Mouse (Mus musculus) neural tube, embryonic 13.5 days (tissue): ENCODE data around the gene Gm42417. TPM values are rescaled to one million over a fixed set of nuclear protein-coding genes. Genes with fewer than 3 reads are reported as not detected.

Source experiments
- ATAC-seq: fragments of 200-750 bp; cut with Nextera tagmentation; 2 replicates; pipeline ENCODE4 v1.8.0; 2017; ENCODE audit warnings: low read depth, mild to moderate bottlenecking, moderate TSS enrichment, moderate library complexity
- H3K27ac ChIP-seq: fragments of 300-500 bp; sonication (generic); replicated peaks from 2 replicates; pipeline ENCODE4 v1.5.1; 2015; ENCODE audit warnings: moderate library complexity, mild to moderate bottlenecking, inconsistent platforms
- H3K27me3 ChIP-seq: fragments of 300-500 bp; sonication (generic); 2 replicates; pipeline ENCODE4 v1.6.1; 2015; ENCODE audit warnings: mild to moderate bottlenecking, inconsistent platforms
- H3K36me3 ChIP-seq: fragments of 300-500 bp; sonication (generic); 2 replicates; pipeline ENCODE4 v1.6.1; 2015; ENCODE audit warnings: mild to moderate bottlenecking, inconsistent platforms
- H3K4me1 ChIP-seq: fragments of 300-500 bp; sonication (generic); replicated peaks from 2 replicates; pipeline ENCODE4 v1.6.1; 2015; ENCODE audit warnings: inconsistent platforms
- H3K4me2 ChIP-seq: fragments of 300-500 bp; sonication (generic); 2 replicates; pipeline ENCODE4 v1.6.1; 2015; ENCODE audit warnings: inconsistent platforms, mild to moderate bottlenecking, moderate library complexity
- H3K4me3 ChIP-seq: fragments of 300-500 bp; sonication (generic); 2 replicates; pipeline ENCODE4 v1.5.1; 2015; ENCODE audit warnings: mild to moderate bottlenecking, inconsistent platforms
- H3K9ac ChIP-seq: fragments of 300-500 bp; sonication (generic); 2 replicates; pipeline ENCODE4 v1.6.1; 2015; ENCODE audit warnings: moderate library complexity, mild to moderate bottlenecking, inconsistent platforms
- H3K9me3 ChIP-seq: fragments of 300-500 bp; sonication (generic); 2 replicates; pipeline ENCODE4 v1.6.1; 2016; ENCODE audit warnings: inconsistent platforms
- WGBS: fragments of 180-500 bp; shearing (Covaris S2); methylation state at CpG from one replicate; pipeline ENCODE4 v1.1.7; 2015; 5-methylcytosine and 5-hydroxymethylcytosine counted together
- polyA plus RNA-seq: library from polyadenylated mRNA; unstranded; fragments of >200 nt; fragmentation: Nextera tagmentation; extraction: Ambion mirVana; gene quantifications from 2 replicates; pipeline ENCODE4 v1.2.1, GENCODE M21; 2015

Gm42417 gene
- polyA plus RNA-seq, 1 experiment from 2014 or later: 0.32 TPM

GRCm38 (mm10) chr1:36562388-36562787, 23.2 kb upstream of the Gm42417 start:
- H3K4me1 ChIP-seq: peaks cover 22% of the 10 kb centered on the region
- H3K27me3 ChIP-seq: no peaks in the 10 kb centered on the region
- ATAC-seq: no peak
- H3K27ac ChIP-seq: no peak overlapping the region
- H3K4me2 ChIP-seq: no peak overlapping the region
- H3K36me3 ChIP-seq: no peaks in the 10 kb centered on the region
- 72% methylated on average over 4 of the region's 4 CpGs for WGBS
- H3K9ac ChIP-seq: no peak overlapping the region
- H3K9me3 ChIP-seq: no peaks in the 10 kb centered on the region
- H3K4me3 ChIP-seq: no peak overlapping the region

DNA sequence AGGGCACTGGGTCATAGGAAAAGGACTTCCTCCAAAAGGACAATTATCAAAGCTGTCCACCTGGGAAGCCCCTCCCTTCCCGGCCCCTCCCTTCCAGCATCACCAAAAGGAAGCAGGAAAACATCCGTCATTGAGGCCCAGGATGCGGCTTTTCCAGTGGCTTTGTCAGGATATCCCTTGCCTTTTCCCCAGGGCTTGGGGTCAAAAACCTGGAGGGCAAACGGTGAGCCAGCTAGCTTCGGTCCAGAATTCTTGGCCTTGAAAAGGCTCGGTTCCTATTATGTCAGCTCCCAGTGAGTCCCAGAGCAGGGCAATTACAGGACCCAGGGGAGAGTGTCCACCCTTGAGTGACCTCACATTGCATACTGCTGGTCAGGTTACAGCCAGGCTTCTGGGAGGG, 21.7 kb upstream of the Gm42417 start:
- WGBS: 39% methylated on average over 6 of the region's 6 CpGs
- Histone ChIP-seq H3K27me3 (no peaks in the 10 kb centered on the region), H3K9ac (no peak overlapping the region), H3K4me2 (no peak overlapping the region), H3K36me3 (no peaks in the 10 kb centered on the region), H3K4me3 (no peak overlapping the region), H3K4me1 (peaks cover 18% of the 10 kb centered on the region), H3K27ac (no peak overlapping the region), H3K9me3 (no peaks in the 10 kb centered on the region)
- no peak for ATAC-seq

DNA sequence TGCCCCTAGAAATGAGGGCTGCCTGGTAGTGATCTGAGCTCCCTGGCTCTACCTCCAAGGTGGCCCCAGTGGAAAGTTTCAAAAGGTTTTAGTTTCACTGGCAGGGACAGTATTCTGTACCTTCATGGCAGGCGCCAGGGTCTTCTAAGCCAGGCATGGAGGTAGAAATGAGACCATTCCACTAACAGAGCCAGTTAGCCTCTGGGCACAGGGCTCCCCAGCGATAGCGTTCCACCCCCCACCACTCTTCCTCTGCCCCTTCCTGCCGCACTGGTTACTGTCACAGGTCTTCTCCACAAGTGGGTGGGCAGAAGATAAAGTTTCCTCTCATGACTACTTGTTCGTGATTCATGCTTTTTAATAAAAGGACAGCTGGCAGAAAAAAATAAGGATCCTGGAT, 20.7 kb upstream of the Gm42417 start:
- H3K4me3 ChIP-seq: no peak overlapping the region
- no peaks in the 10 kb centered on the region for H3K27me3 ChIP-seq
- no peak overlapping the region for H3K9ac ChIP-seq
- 76% methylated on average over 5 of the region's 5 CpGs for WGBS
- peaks cover 4% of the 10 kb centered on the region; the same call in 1 of the 2 replicates for H3K36me3 ChIP-seq
- no peak for ATAC-seq
- peaks cover 28% of the 10 kb centered on the region for H3K4me1 ChIP-seq
- no peaks in the 10 kb centered on the region for H3K9me3 ChIP-seq
- H3K4me2 ChIP-seq: no peak overlapping the region
- H3K27ac ChIP-seq: no peak overlapping the region

DNA sequence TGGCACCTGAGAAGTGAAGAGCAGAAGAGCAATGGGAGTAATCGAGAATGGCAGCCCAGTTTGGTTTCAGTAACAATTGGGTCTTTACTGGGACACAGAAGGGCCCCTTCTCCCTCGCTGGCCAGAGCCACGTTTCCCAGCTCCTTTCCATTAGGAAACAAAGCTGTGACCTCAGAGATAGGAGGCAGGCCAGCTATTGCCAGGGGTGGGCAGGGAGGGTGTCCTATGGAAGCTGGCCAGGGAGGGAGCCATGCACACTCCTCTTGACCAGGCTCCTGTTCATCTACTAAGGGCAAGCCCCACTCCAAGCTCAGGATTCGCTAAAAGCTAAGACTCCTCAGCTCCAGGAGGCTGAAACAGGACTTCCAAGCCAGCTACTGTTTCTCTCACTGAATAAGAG, 20.0 kb upstream of the Gm42417 start:
- ATAC-seq: no peak
- Histone ChIP-seq H3K27ac (peak overlapping the region; percentile 99; the same call in 1 of the 2 replicates), H3K4me1 (peaks cover 35% of the 10 kb centered on the region), H3K9ac (peak overlapping the region; percentile 99), H3K36me3 (peaks cover 10% of the 10 kb centered on the region), H3K4me3 (peak overlapping the region; percentile 95), H3K9me3 (no peaks in the 10 kb centered on the region), H3K4me2 (peak overlapping the region; percentile 95), H3K27me3 (no peaks in the 10 kb centered on the region)
- WGBS: 10% methylated on average over 4 of the region's 4 CpGs

DNA sequence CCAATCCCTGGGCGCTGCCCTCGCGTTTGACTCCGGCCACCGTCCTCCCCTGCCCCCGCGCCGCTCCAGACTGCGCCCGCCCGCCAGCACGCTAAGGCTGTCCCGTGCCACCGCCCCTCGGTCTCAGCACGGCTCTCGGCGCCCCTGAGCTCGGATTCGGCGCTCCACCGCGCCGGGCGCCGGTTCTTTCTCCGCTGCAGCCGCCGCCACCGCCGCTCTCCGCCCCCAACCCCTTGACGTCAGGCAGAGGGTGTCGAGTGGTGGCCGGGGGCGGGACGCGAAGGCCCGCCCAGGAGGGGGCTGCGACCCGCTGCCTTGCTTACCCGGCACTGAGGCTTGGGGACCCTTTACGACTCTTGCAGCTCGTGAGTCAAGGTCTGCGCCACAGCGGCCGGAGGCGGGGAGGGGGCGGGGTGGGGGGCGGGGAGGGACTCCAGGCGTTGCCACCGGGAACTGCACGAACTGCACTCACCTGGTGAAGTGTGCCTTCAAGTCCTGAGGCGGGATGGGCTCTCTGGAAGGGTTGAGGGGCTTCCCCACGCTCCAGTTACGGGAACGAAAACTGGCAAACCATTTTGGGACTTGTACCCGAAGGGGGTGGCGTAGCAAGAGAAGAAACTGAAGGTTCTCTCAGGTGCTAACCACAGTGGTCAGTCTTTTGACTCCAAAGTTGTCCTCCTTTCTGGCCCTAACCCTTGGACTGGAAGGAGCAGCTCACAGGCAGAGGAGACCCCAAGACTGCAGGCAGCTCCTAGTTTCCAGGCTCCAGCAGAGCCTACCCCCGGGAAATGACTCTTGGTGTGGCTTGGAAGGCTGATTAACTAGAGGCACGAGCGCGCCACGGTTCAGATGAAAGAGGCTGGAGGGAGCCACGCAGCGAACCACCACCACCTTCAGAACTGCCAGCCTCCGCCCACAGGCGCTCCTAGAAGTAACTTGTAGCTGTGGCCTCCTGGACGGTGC, 19.1 kb upstream of the Gm42417 start, which contains the start of gene Sema4c:
TSS of gene Sema4c (minus strand) at position 319 of the 963 bp plus-strand sequence.
- peak within 1 kb of the TSS; percentile 99 for H3K9ac ChIP-seq
- H3K9me3 ChIP-seq: no peaks in the 10 kb centered on the region
- peak within 1 kb of the TSS; percentile 99 for H3K27ac ChIP-seq
- H3K4me1 ChIP-seq: peaks cover 44% of the 10 kb centered on the region
- peak within 1 kb of the TSS; percentile 95 for H3K4me3 ChIP-seq
- peak within 1 kb of the TSS; percentile 95 for H3K4me2 ChIP-seq
- ATAC-seq: peak; percentile 55
- H3K27me3 ChIP-seq: no peaks in the 10 kb centered on the region
- WGBS: under 1% methylated on average over 69 of the region's 69 CpGs
- H3K36me3 ChIP-seq: peaks cover 20% of the 10 kb centered on the region

DNA sequence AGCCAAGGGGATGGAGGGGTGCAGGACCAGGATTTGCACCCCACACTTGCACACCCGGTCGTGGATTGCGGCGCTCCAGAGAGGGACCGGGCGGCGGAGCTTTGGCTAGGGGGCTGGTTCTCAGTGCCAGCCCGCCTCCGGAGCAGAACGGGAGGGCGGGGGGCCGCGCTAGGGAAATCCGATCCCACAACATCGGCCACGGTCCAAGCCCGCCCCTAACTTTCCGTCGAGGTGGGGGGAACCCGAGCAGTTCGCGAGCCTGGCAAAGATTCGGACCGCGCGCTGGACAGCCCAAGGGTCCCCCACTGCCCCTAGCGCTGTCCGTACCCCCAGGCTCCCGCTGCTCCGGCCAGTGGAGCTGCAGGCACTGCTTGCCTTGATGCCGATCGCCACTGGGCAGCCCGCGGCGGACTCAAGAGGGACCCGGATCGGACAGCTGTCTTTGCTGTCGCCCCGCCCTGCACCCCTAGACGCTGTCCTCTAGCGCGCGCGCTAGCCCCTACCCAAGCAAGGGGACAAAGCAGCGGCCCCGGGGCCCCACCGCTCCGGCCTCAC, 18.3 kb upstream of the Gm42417 start:
- Histone ChIP-seq H3K27me3 (no peaks in the 10 kb centered on the region), H3K36me3 (peaks cover 27% of the 10 kb centered on the region), H3K9me3 (no peaks in the 10 kb centered on the region), H3K4me1 (peaks cover 44% of the 10 kb centered on the region), H3K9ac (peak overlapping the region; percentile 99), H3K4me3 (peak overlapping the region; percentile 95), H3K4me2 (peak overlapping the region; percentile 95), H3K27ac (peak overlapping the region; percentile 99)
- ATAC-seq: peak; percentile 69
- WGBS: under 1% methylated on average over 48 of the region's 48 CpGs

- H3K27ac ChIP-seq: peak overlapping the region; percentile 99
- H3K9ac ChIP-seq: peak overlapping the region; percentile 99
- peaks cover 35% of the 10 kb centered on the region for H3K36me3 ChIP-seq
- no peaks in the 10 kb centered on the region for H3K9me3 ChIP-seq
- H3K4me3 ChIP-seq: peak overlapping the region; percentile 95
- WGBS: under 1% methylated on average over 52 of the region's 52 CpGs
- H3K4me1 ChIP-seq: peaks cover 44% of the 10 kb centered on the region
- H3K27me3 ChIP-seq: no peaks in the 10 kb centered on the region
- peak; percentile 83 for ATAC-seq
- peak overlapping the region; percentile 95 for H3K4me2 ChIP-seq
Measured at GRCm38 (mm10) chr1:36556553-36557456, 17.6 kb upstream of the Gm42417 start.

- WGBS: 2% methylated on average over 8 of the region's 8 CpGs
Measured at GRCm38 (mm10) chr1:36555798-36556395, 16.7 kb upstream of the Gm42417 start.

GRCm38 (mm10) chr1:36554633-36555399, 15.6 kb upstream of the Gm42417 start:
- Histone ChIP-seq H3K27me3 (no peaks in the 10 kb centered on the region), H3K4me3 (peak overlapping the region; percentile 95), H3K9ac (peak overlapping the region; percentile 99), H3K9me3 (no peaks in the 10 kb centered on the region), H3K4me1 (peaks cover 46% of the 10 kb centered on the region), H3K4me2 (peak overlapping the region; percentile 95), H3K27ac (peak overlapping the region; percentile 99), H3K36me3 (peaks cover 55% of the 10 kb centered on the region)
- WGBS: 65% methylated on average over 21 of the region's 21 CpGs
- no peak for ATAC-seq

More at GRCm38 (mm10) chr1:36555798-36556395, 16.7 kb upstream of the Gm42417 start:
- no peaks in the 10 kb centered on the region for H3K9me3 ChIP-seq
- H3K9ac ChIP-seq: peak overlapping the region; percentile 99
- peaks cover 44% of the 10 kb centered on the region for H3K36me3 ChIP-seq
- H3K4me2 ChIP-seq: peak overlapping the region; percentile 95
- no peak for ATAC-seq
- H3K4me3 ChIP-seq: peak overlapping the region; percentile 95
- peak overlapping the region; percentile 99 for H3K27ac ChIP-seq
- H3K27me3 ChIP-seq: no peaks in the 10 kb centered on the region
- H3K4me1 ChIP-seq: peaks cover 44% of the 10 kb centered on the region

DNA sequence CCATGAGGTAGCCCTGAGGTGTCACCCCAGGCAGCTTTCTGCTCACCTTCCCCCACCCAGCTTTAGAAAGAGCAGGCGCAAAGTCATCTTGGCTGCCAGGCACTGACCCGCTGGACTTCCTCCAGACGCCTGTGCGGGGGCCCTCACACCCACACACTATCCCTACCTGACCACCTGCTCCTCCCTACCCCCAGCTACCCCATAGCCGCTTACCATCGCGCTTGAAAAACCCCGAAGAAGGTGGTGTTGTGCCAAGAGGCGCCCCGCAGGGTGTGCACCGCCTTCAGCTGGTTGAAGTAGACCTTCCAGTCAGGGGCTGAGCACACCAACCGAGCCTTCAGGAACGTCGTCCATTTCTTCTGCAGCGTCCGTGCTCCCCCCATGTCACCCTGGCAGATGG, 13.3 kb upstream of the Gm42417 start:
- Histone ChIP-seq H3K9me3 (no peaks in the 10 kb centered on the region), H3K36me3 (peaks cover 71% of the 10 kb centered on the region), H3K9ac (no peak overlapping the region), H3K4me3 (no peak overlapping the region), H3K27me3 (no peaks in the 10 kb centered on the region), H3K27ac (no peak overlapping the region), H3K4me1 (peaks cover 54% of the 10 kb centered on the region), H3K4me2 (no peak overlapping the region)
- WGBS: 90% methylated on average over 16 of the region's 16 CpGs
- ATAC-seq: no peak

- WGBS: 90% methylated on average over 17 of the region's 17 CpGs
- H3K9ac ChIP-seq: no peak overlapping the region
- no peak for ATAC-seq
- no peak overlapping the region for H3K27ac ChIP-seq
- H3K9me3 ChIP-seq: no peaks in the 10 kb centered on the region
- H3K4me2 ChIP-seq: no peak overlapping the region
- H3K27me3 ChIP-seq: no peaks in the 10 kb centered on the region
- H3K4me3 ChIP-seq: no peak overlapping the region
- peaks cover 71% of the 10 kb centered on the region for H3K36me3 ChIP-seq
- peaks cover 56% of the 10 kb centered on the region for H3K4me1 ChIP-seq
Measured at GRCm38 (mm10) chr1:36551904-36552303, 12.7 kb upstream of the Gm42417 start.
